Mouse (Mus musculus) E14TG2a.4 (cell line): ENCODE data around the gene Hspbp1.

ENCODE experiments used
- CTCF ChIP-seq: conservative IDR thresholded peaks from 2 replicates; pipeline ENCODE4 v1.5.1; 2014; ENCODE audit warnings: low read length
- POU5F1 ChIP-seq: IDR thresholded peaks from 2 replicates; pipeline ENCODE4 v1.6.1; 2014; ENCODE audit warnings: low read length, borderline replicate concordance

DNA sequence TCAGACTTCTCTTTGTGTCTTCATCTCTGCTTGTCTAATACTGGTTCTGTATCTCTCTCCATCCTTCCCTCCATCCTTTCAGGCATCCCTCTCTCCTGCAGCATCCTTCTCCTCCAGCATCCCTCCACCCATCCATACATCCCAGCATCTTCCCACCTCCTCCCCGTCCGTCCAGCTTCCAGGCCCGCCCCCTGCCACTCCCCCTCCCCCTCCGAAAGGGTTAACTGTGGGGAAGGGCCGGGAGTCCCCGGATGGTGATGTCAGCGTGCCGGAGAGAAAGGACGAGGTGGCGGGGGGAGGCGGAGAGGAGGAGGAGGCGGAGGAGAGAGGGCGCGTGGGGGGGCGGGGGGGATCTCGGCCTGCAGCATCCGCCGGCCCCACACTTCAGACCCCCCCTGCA is 5.5 kb upstream of the Hspbp1 start, which contains the start of gene Brsk1:
- TF ChIP-seq CTCF (no peak), POU5F1 (no peak)
